Mouse (Mus musculus) CD8-positive naive resting alpha-beta T cell, adult 2 months (primary cell): ENCODE results near the gene B020031M17Rik.
"Not testable (repeated sequence)": the region's sequence is repeated elsewhere in the genome, so short reads cannot be mapped to it uniquely, and the experiment has no call there.

Source experiments
- DNase-seq, 2 experiments: peaks; one replicate each; pipeline ENCODE4 v3.0.0; 2022; ENCODE audit warnings: low read depth in 2 of 2, low spot score in 2 of 2

Gene B020031M17Rik

GRCm38 (mm10) chr13:119950706-119951105 lies at the start of gene B020031M17Rik:
Gene B020031M17Rik, minus strand, starts transcription at chr13:119950806.
- not testable (repeated sequence) for DNase-seq

GRCm38 (mm10) chr13:119999215-119999614 lies 48.6 kb upstream of the B020031M17Rik start:
- not testable (repeated sequence) for DNase-seq

GRCm38 (mm10) chr13:119998442-119999086 lies 48.0 kb upstream of the B020031M17Rik start:
- not testable (repeated sequence) for DNase-seq

- not testable (repeated sequence) for DNase-seq
Observed at GRCm38 (mm10) chr13:119991917-119992496, 41.4 kb upstream of the B020031M17Rik start.

- not testable (repeated sequence) for DNase-seq
Observed at GRCm38 (mm10) chr13:119991264-119991663, 40.7 kb upstream of the B020031M17Rik start.

GRCm38 (mm10) chr13:119969163-119969562 lies 18.6 kb upstream of the B020031M17Rik start:
- not testable (repeated sequence) for DNase-seq

GRCm38 (mm10) chr13:119968193-119968592 lies 17.6 kb upstream of the B020031M17Rik start:
- DNase-seq: not testable (repeated sequence)

GRCm38 (mm10) chr13:119965968-119966367 lies 15.4 kb upstream of the B020031M17Rik start:
- DNase-seq: not testable (repeated sequence)

GRCm38 (mm10) chr13:119965302-119965952 lies 14.8 kb upstream of the B020031M17Rik start:
- not testable (repeated sequence) for DNase-seq

- DNase-seq: not testable (repeated sequence)
Observed at GRCm38 (mm10) chr13:119962856-119963255, 12.2 kb upstream of the B020031M17Rik start.

- not testable (repeated sequence) for DNase-seq
Observed at GRCm38 (mm10) chr13:119955567-119955966, 5.0 kb upstream of the B020031M17Rik start.

- not testable (repeated sequence) for DNase-seq
Observed at GRCm38 (mm10) chr13:119955089-119955488, 4.5 kb upstream of the B020031M17Rik start.

GRCm38 (mm10) chr13:119929172-119929571 lies 21.4 kb downstream of the B020031M17Rik start, which contains the start of gene Gm21761:
Gene Gm21761, minus strand, starts transcription at chr13:119929272.
- not testable (repeated sequence) for DNase-seq

GRCm38 (mm10) chr13:119924597-119925340 lies 25.8 kb downstream of the B020031M17Rik start:
- not testable (repeated sequence) for DNase-seq

- not testable (repeated sequence) for DNase-seq
Observed at GRCm38 (mm10) chr13:119916966-119917722, 33.5 kb downstream of the B020031M17Rik start.

- not testable (repeated sequence) for DNase-seq
Observed at GRCm38 (mm10) chr13:119916449-119916848, 34.2 kb downstream of the B020031M17Rik start.
